Mouse (Mus musculus) C2C12 (cell line): Measurements from ENCODE around the gene Gm49486. TPM values are rescaled to one million over a fixed set of nuclear protein-coding genes. Genes with fewer than 3 reads are reported as not detected.

Experiments
- H3K27me3 ChIP-seq: one replicate; pipeline ENCODE4 v1.6.1; 2011; ENCODE audit not compliant: control insufficient read depth, insufficient read depth, insufficient read length
- H3K36me3 ChIP-seq: one replicate; pipeline ENCODE4 v1.6.1; 2011; ENCODE audit not compliant: control insufficient read depth, insufficient read depth
- H3K4me3 ChIP-seq: one replicate; pipeline ENCODE4 v1.5.1; 2011; ENCODE audit warnings: mild to moderate bottlenecking, control low read depth; ENCODE audit not compliant: poor library complexity, insufficient read depth, severe bottlenecking
- H3K79me2 ChIP-seq: one replicate; pipeline ENCODE4 v1.6.1; 2011; ENCODE audit not compliant: control insufficient read depth, insufficient read depth
- H3K79me3 ChIP-seq: one replicate; pipeline ENCODE4 v1.6.1; 2011; ENCODE audit warnings: low read depth, control low read depth
- H3ac ChIP-seq: one replicate; pipeline ENCODE3; 2011; ENCODE audit warnings: low read depth; ENCODE audit not compliant: control insufficient read depth, insufficient read length
- CEBPB ChIP-seq: IDR thresholded peaks from one replicate; pipeline ENCODE4 v1.6.1; 2011; ENCODE audit warnings: low read depth, mild to moderate bottlenecking, control low read depth, moderate library complexity
- CTCF ChIP-seq: IDR thresholded peaks from one replicate; pipeline ENCODE4 v1.5.1; 2011; ENCODE audit not compliant: control insufficient read depth, insufficient read depth, insufficient read length
- FOSL1 ChIP-seq: IDR thresholded peaks from one replicate; pipeline ENCODE4 v1.8.0; 2011; ENCODE audit warnings: mild to moderate bottlenecking, low read length; ENCODE audit not compliant: poor library complexity, insufficient read depth, severe bottlenecking
- MAX ChIP-seq: IDR thresholded peaks from one replicate; pipeline ENCODE4 v1.6.1; 2011; ENCODE audit warnings: mild to moderate bottlenecking, control low read depth
- MYOD1 ChIP-seq: IDR thresholded peaks from one replicate; pipeline ENCODE4 v1.6.1; 2011; ENCODE audit warnings: low read depth; ENCODE audit not compliant: control insufficient read depth, insufficient read length
- MYOG ChIP-seq: IDR thresholded peaks from one replicate; pipeline ENCODE4 v1.6.1; 2011; ENCODE audit not compliant: control insufficient read depth, insufficient read length; ENCODE audit errors: extremely low read depth
- USF1 ChIP-seq: IDR thresholded peaks from one replicate; pipeline ENCODE4 v1.6.1; 2011; ENCODE audit warnings: low read depth, mild to moderate bottlenecking, control low read depth, moderate library complexity
- polyA plus RNA-seq: library from polyadenylated mRNA; unstranded; fragments of >200 nt; fragmentation: generic; extraction: Trizol; gene quantifications from one replicate; pipeline ENCODE4 v1.2.1, GENCODE M21; 2012; ENCODE audit warnings: missing spikeins

Gene Gm49486
- polyA plus RNA-seq, 1 experiment, result 0.01 TPM

GRCm38 (mm10) chr15:79201491-79202150 is 27.6 kb upstream of the Gm49486 start:
- no peaks in the 10 kb centered on the region for H3K79me3 ChIP-seq
- TF ChIP-seq MYOD1, result no peak
- no peak for TF ChIP-seq FOSL1
- TF ChIP-seq CEBPB, result no peak
- no peak for TF ChIP-seq CTCF
- TF ChIP-seq MAX, result no peak
- TF ChIP-seq USF1, result no peak
- no peak for TF ChIP-seq MYOG
- H3K4me3 ChIP-seq, result no peak overlapping the region
- no peaks in the 10 kb centered on the region for H3K79me2 ChIP-seq
- peaks cover 86% of the 10 kb centered on the region for H3K27me3 ChIP-seq
- no peaks in the 10 kb centered on the region for H3K36me3 ChIP-seq
- H3ac ChIP-seq, result no peak overlapping the region

- no peaks in the 10 kb centered on the region for H3K36me3 ChIP-seq
- no peak overlapping the region for H3ac ChIP-seq
- no peak for TF ChIP-seq MYOD1
- TF ChIP-seq MAX, result no peak
- no peak for TF ChIP-seq CTCF
- no peak for TF ChIP-seq FOSL1
- no peak for TF ChIP-seq CEBPB
- peaks cover 85% of the 10 kb centered on the region for H3K27me3 ChIP-seq
- H3K4me3 ChIP-seq, result no peak overlapping the region
- no peaks in the 10 kb centered on the region for H3K79me3 ChIP-seq
- H3K79me2 ChIP-seq, result no peaks in the 10 kb centered on the region
Measured at GRCm38 (mm10) chr15:79202575-79202974, 26.6 kb upstream of the Gm49486 start.

GRCm38 (mm10) chr15:79208211-79208610 is 21.0 kb upstream of the Gm49486 start:
- Histone ChIP-seq H3ac (no peak overlapping the region), H3K4me3 (no peak overlapping the region), H3K79me2 (no peaks in the 10 kb centered on the region), H3K27me3 (peaks cover 78% of the 10 kb centered on the region), H3K36me3 (no peaks in the 10 kb centered on the region), H3K79me3 (no peaks in the 10 kb centered on the region)
- TF ChIP-seq MAX (no peak), MYOD1 (peak; percentile 30)

GRCm38 (mm10) chr15:79208758-79209439 is 20.3 kb upstream of the Gm49486 start:
- peaks cover 79% of the 10 kb centered on the region for H3K27me3 ChIP-seq
- no peak overlapping the region for H3ac ChIP-seq
- no peak overlapping the region for H3K4me3 ChIP-seq

GRCm38 (mm10) chr15:79210357-79210756 is 18.8 kb upstream of the Gm49486 start:
- Histone ChIP-seq H3K79me3 (no peaks in the 10 kb centered on the region), H3K27me3 (peaks cover 84% of the 10 kb centered on the region), H3K79me2 (no peaks in the 10 kb centered on the region), H3K36me3 (no peaks in the 10 kb centered on the region), H3ac (no peak overlapping the region), H3K4me3 (no peak overlapping the region)
- TF ChIP-seq MYOG (no peak), USF1 (no peak), MYOD1 (no peak), CEBPB (no peak), FOSL1 (no peak), MAX (no peak), CTCF (no peak)

More at GRCm38 (mm10) chr15:79208758-79209439, 20.3 kb upstream of the Gm49486 start:
- H3K79me3 ChIP-seq, result no peaks in the 10 kb centered on the region
- no peaks in the 10 kb centered on the region for H3K79me2 ChIP-seq
- H3K36me3 ChIP-seq, result no peaks in the 10 kb centered on the region
- no peak for TF ChIP-seq CTCF
- no peak for TF ChIP-seq MYOG
- no peak for TF ChIP-seq FOSL1
- TF ChIP-seq MYOD1, result no peak
- TF ChIP-seq USF1, result no peak
- no peak for TF ChIP-seq MAX
- no peak for TF ChIP-seq CEBPB
